Mouse (Mus musculus): Measurements from ENCODE around the gene Klk1b3. TPM values are rescaled to one million over a fixed set of nuclear protein-coding genes. Genes with fewer than 3 reads are reported as not detected.
"Not testable (repeated sequence)": the region's sequence is repeated elsewhere in the genome, so short reads cannot be mapped to it uniquely, and the experiment has no call there.

Klk1b3 gene
- total RNA-seq, 2 experiments from 2014 or later, result not detected

DNA sequence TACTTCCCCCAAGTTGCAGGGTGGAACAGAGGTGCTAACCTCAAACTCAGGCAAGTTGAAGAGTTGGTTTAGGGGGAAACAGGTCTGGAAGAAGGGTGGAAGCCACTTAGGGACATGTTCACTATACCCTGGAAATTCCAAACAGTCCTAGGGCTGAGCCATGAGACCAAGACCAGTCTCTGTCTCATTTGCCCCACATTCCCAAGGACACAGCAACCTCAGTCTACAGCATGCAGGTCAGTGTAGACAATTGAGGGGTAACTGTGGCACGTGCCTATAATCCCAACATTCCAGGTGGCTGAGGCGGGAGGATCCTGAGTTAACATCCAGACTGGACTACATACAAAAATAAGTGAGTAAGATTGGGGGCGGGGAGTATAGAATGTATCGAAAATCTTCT, 51.3 kb downstream of the Klk1b3 start:
- intact Hi-C loops (cut with DNase I), result no loop called here

DNA sequence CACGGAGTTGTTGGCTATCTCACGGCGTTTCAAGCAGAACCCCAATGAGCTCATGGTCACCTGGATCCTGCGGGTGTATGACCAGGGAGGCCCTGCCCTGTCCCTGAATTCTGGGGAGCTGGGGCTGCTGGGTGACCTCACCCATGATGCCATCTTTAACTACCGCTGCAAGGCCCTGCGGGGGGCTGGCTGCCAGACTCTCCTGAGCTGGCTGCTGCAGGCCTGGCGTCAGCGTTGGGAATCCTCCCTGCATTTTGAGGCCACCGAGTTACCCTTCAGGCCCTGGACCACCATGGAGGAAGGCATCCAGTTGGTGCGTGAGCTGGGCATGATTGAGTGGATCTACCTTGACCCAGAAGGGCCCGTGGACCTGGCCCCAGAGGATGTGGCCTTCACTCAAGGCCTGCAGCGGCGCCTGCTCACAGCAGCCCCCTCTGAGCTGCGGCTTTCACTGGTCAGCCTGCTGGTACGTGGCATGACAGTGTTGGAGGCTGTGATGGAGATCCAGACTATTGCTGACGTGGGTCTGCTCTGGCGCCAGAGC, 52.8 kb downstream of the Klk1b3 start:
- DNase-seq (ENCODE audit: low spot score in 2 of 2); intact Hi-C loops (cut with DNase I): not testable (repeated sequence)

More for the DNA sequence above, 51.3 kb downstream of the Klk1b3 start:
- DNase-seq (ENCODE audit: low spot score in 2 of 2), result no peak

Other genes starting within 250 kb of the Klk1b3 start
- gene Klk1b8, start 247.5 kb upstream of the Klk1b3 start, total RNA-seq (2021), result not detected
- gene Klk1b1, start 231.4 kb upstream of the Klk1b3 start, total RNA-seq (2021), result not detected
- not detected for gene Klk1b9, start 222.1 kb upstream of the Klk1b3 start, total RNA-seq (2021)
- gene Klk1b11, start 202.3 kb upstream of the Klk1b3 start, total RNA-seq (2021), result not detected
- gene Klk1b26, start 186.0 kb upstream of the Klk1b3 start, total RNA-seq (2021), result not detected
- gene Klk1b27, start 145.9 kb upstream of the Klk1b3 start, total RNA-seq (2021), result not detected
- not detected for gene Klk1b21, start 95.9 kb upstream of the Klk1b3 start, total RNA-seq (2021)
- not detected for gene Klk1b22, start 85.5 kb upstream of the Klk1b3 start, total RNA-seq (2021)
- not detected for gene Klk1b16, start 61.4 kb upstream of the Klk1b3 start, total RNA-seq (2021)
- gene Klk1b24, start 10.0 kb upstream of the Klk1b3 start, total RNA-seq (2021), result not detected
- not detected for gene Klk1b4, start 9.2 kb downstream of the Klk1b3 start, total RNA-seq (2021)
- not detected for gene Klk1b5, start 17.8 kb downstream of the Klk1b3 start, total RNA-seq (2021)
- not detected for gene Klk1, start 27.2 kb downstream of the Klk1b3 start, total RNA-seq (2021)
- gene Gm36864, start 38.0 kb downstream of the Klk1b3 start, total RNA-seq (2021), result not detected
- gene 1700028J19Rik, start 48.5 kb downstream of the Klk1b3 start, total RNA-seq (2021), result 1 to 10 TPM; 1.5 to 2.0 TPM
- 10 to 100 TPM; 88.7 to 94.1 TPM for gene 2410002F23Rik, start 48.5 kb downstream of the Klk1b3 start, total RNA-seq (2021)
- gene Acp4, start 59.2 kb downstream of the Klk1b3 start, total RNA-seq (2021), result not detected
- gene Gm15517, start 63.3 kb downstream of the Klk1b3 start, total RNA-seq (2021), result not detected
- gene Clec11a, start 108.7 kb downstream of the Klk1b3 start, total RNA-seq (2021), result 1 to 10 TPM; 2.6 to 3.6 TPM
- gene Shank1, start 112.1 kb downstream of the Klk1b3 start, total RNA-seq (2021), result 100 to 1,000 TPM; 512 to 537 TPM
- 10 to 100 TPM; 77.1 to 81.9 TPM for gene Syt3, start 185.9 kb downstream of the Klk1b3 start, total RNA-seq (2021)
- gene 1700008O03Rik, start 187.6 kb downstream of the Klk1b3 start, total RNA-seq (2021), result 1 to 10 TPM; 2.3 TPM
- gene Lrrc4b, start 230.8 kb downstream of the Klk1b3 start, total RNA-seq (2021), result 100 to 1,000 TPM; 269 to 330 TPM